Mouse (Mus musculus) spleen, adult 2 months (tissue): ENCODE results near the gene Rhob.

ENCODE experiments used
- CTCF ChIP-seq: fragments of 200-500 bp; IDR thresholded peaks from 2 replicates; pipeline ENCODE4 v1.5.1; 2011; ENCODE audit warnings: mild to moderate bottlenecking, inconsistent platforms; ENCODE audit not compliant: insufficient read depth, insufficient read length, insufficient replicate concordance; ENCODE audit errors: extremely low read depth
- POLR2A ChIP-seq: fragments of 200-500 bp; IDR thresholded peaks from 2 replicates; pipeline ENCODE4 v1.6.1; 2011; ENCODE audit warnings: low read depth, low read length, inconsistent platforms

GRCm38 (mm10) chr12:8510317-8510988, 10.6 kb upstream of the Rhob start:
- TF ChIP-seq CTCF: no peak
- TF ChIP-seq POLR2A: no peak
